ENCODE assay signal across 8 mouse cellular contexts in genomic region chr7:16399820-16400688, GRCm38 (mm10). TPM values are rescaled to one million over a fixed set of nuclear protein-coding genes. Genes with fewer than 3 reads are reported as not detected.
DNase-seq lines count a peak whose midpoint lies in the region; ATAC-seq lines count a peak whose summit lies in the region.

No protein-coding gene starts in this region.

- DNase-seq in adrenal gland, adult (ENCODE audit: inconsistent age in 2 of 2, low spot score in 1 of 2), result peak; percentile 98 to 99
- DNase-seq in embryo, embryonic 10.5 days (ENCODE audit: low spot score), result peak; percentile 100
- peak; percentile 99 for DNase-seq in gastrocnemius, postnatal 14 days
- peak; percentile 98 to 100 for DNase-seq in left cerebral cortex, postnatal 14 days (ENCODE audit: low spot score in 2 of 2)
- peak; percentile 99 for DNase-seq in mesoderm, embryonic 11.5 days (ENCODE audit: low read depth, low spot score)
- DNase-seq in right cerebral cortex, postnatal 36 days (ENCODE audit: low spot score in 2 of 2), result peak; percentile 97 to 98
- peak; percentile 99 for DNase-seq in yolk sac, embryonic 10.5 days (ENCODE audit: low spot score)

- intact Hi-C loops in gastrocnemius, postnatal 14 days (cut with DNase I; ENCODE audit: low total_unique reads), result no loop called here
- intact Hi-C loops in left cerebral cortex, postnatal 14 days (cut with DNase I), result loop anchor here (2.0 to 5.0 kb wide), 2 partner anchors 215 to 417 kb away; partner anchors contain the start of genes Arhgap35, Fkrp and Strn4

- ATAC-seq in inflammation-experienced regulatory T-cells, adult 6 months, result peak; percentile 80

RNA-seq across cellular contexts. Expression of gene Zc3h4, which starts 0.7 kb away (rescaled TPM):
- 10 to 100 TPM; 27.9 to 28.5 TPM for total RNA-seq in gastrocnemius, postnatal 14 days (2021)
- polyA plus RNA-seq in inflammation-experienced regulatory T-cells, adult 6 months (2017; shearing (Covaris generic)), result 10 to 100 TPM; 13.1 to 20.1 (median 17.3) TPM
- 10 to 100 TPM; 55.1 to 55.7 TPM for total RNA-seq in left cerebral cortex, postnatal 14 days (2021)

RNA-seq across cellular contexts. Expression of gene Sae1, which starts 12.4 kb away (rescaled TPM):
- total RNA-seq in gastrocnemius, postnatal 14 days (2021), result 10 to 100 TPM; 30.0 to 37.9 TPM
- 100 to 1,000 TPM in 1 of 3 experiments, 10 to 100 TPM in 2; 72.6 to 121 (median 77.7) TPM for polyA plus RNA-seq in inflammation-experienced regulatory T-cells, adult 6 months (2017; shearing (Covaris generic))
- 100 to 1,000 TPM; 103 to 108 TPM for total RNA-seq in left cerebral cortex, postnatal 14 days (2021)

RNA-seq across cellular contexts. Expression of gene Tmem160, which starts 52.5 kb away (rescaled TPM):
- total RNA-seq in gastrocnemius, postnatal 14 days (2021), result 10 to 100 TPM; 23.2 to 28.7 TPM
- polyA plus RNA-seq in inflammation-experienced regulatory T-cells, adult 6 months (2017; shearing (Covaris generic)), result 1 to 10 TPM; 5.3 to 7.7 (median 7.6) TPM
- total RNA-seq in left cerebral cortex, postnatal 14 days (2021), result 10 to 100 TPM; 90.4 to 90.8 TPM

Comparison
In these comparisons a context has a peak if more than half of its experiments do, and no peak if none do; other contexts are left out.
1. Peak in every context shown above with its lines: DNase-seq and ATAC-seq.